Mouse (Mus musculus) thymus, postnatal 36 days (tissue): ENCODE results near the gene Dpy19l3.

Source experiments
- DNase-seq, 2 experiments: peaks; one replicate each; pipeline ENCODE4 v3.0.0; 2022; ENCODE audit warnings: mixed read lengths in 2 of 2

Gene Dpy19l3

DNA sequence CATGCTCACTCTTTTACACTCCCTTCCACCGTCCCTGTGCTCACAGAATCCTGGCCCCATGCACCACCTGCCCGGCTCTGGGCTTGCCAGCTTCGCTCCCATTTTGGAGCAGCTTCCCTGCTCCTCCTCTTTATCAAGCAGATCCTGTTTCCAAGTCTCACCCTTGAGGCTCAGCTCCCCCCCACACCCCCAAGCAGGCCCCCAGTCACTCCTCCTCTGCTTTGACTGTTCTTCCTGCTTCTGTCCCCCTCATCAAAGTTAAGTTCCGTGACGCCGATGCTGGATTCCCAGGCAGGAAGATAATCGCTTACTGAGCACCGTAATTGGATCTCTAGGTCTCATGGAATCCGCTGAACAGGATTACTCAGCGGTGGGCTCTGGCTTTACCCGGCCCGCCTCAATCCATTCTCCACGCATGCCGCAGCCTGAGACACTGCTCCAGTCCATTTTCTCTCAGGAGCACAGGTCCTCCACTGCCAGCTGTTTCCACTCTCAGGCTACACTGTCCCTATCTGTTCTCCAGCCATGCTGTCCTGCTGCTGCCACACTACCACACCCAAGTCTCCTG is 6.8 kb downstream of the Dpy19l3 start:
- no peak for DNase-seq

DNA sequence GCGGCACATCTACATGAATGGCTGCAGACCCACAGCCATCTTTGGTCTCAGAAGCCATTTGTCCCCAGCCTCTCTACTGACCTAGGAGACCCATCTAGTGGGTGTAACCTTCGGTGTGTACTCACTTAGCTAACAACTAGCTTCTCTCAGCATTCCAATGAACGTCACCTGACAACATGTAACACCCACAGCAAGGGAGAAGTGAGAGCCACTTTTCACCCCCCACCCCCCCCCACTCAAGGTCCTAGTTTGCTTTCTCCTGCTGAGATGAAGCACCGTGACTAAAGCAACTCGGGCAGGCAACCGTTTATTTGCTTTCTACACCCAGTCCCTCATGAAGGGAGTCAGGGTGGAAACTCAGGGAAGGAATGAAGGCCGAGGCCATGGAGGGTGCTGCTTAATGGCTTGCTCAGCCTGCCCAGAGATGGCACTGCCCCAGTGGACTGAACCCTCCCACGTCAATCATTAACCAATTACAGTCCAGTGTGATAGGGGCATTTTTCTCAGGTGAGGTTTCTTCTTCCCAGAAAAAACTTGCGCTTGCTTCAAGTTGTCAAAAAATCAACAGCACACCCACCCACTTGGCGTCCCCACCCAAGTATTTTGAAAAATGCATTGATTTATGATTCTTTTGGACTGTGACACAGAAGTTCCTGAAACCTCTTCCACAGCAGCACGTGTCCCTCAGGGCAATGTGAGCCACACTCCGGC is 7.4 kb downstream of the Dpy19l3 start:
- DNase-seq, result no peak

DNA sequence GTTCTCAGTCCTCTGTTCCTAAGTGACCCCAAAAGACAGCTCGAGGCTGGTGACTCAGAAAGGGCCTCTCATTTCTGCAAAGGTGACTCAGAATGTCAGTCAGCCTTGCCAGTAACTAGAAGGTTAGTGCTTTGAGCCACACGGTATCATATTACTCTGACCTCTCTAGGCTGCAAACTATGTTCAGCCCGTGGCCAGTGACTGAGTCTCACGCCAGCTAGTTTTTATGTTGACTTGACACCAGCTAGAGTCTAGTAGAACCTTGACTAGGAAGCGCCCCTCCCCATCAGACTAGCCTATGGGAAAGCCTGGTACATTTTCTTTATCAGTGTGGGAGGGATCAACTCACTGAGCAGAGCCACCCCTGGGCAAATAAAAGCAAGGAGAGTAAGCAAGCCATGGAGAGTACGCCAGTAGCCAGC is 9.0 kb downstream of the Dpy19l3 start:
- no peak for DNase-seq

DNA sequence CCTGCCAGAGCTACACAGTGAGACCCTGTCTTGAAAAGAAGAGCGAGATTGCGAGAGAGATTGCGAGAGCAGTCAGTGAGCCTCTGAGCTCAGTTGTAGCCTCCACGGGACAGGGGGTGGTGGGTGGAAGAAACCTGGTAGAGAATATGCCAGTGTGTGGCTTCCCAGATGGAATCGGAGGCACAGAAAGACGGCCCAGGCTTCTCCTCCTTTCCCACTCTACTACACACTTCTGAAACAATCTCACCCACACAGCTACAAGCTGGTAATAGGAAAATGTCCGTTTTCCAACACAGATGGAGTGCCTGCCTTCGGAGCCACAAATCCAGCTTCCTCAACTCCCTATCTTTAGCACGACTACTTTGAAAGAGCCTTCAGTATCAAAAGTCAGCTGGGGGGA is 9.5 kb downstream of the Dpy19l3 start:
- DNase-seq, result no peak

DNA sequence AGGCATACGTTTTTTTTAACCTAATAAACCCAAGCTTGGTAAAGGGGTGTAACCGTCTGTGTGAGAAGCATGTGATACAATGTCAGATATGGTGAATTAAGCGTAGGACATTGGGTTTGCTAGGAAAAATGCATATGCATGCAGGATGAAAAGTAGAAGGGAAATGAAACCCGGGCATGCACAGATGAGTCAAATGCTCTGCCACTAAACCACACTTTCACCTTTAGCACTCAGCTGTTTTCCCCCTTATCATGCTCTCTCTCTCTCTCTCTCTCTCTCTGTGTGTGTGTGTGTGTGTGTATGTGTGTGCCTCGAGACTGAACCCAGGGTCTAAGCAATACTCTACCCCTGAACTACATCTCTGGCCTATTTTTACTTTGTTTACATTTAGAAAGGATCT is 11.9 kb downstream of the Dpy19l3 start:
- DNase-seq, result no peak

DNA sequence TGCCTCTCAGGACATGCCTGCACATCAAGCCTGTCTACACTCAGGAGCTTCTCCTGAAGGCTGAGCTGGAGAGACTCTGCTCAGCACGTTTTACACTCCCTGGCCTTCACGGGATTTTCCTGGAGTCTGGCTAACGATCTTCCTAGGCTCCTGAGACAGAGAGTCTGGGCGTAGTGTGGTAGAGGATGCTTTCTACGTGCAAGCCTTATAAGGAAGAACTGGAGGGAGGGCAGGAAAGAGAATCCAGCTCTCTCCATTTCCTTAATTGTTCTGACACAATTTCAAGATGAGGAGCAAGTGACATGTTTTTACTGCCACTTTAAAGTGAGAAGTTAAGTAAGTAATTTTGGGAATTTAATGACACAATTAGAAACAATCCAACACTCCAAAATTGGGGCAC is 12.4 kb downstream of the Dpy19l3 start:
- no peak for DNase-seq

DNA sequence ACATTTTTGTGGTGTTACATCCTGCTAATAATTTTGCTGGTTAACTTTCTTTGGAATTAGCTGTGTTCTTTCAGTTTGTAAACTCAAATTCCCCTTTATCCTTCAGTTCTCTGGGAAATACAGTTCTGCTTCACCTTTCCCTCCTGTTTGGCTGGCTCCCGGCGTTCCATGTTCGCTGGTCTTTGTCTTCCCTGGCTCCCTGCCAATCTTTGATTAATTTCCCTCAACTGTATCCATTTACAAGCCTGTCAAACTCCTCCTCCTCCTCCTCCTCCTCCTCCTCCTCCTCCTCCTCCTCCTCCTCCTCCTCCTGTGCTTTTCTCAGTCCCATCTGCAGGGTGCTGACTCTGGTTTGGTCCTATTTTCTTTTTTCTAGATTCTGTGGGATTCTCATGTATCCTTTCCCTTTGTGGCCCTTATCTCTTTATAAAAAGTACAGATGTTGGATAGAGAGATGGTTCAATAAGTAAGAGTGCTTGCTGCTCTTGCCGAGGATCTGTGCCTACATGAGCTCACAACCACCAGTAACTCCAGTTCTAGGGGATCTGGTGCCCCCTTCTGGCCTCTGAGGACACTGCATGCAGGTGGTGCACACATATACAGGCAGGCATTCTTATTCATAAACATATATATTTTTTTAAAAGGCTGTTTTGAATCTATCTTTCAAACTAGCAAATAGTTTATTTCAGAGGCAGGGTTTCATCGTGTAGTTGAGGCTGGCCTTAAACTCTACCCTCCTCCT is 13.6 kb downstream of the Dpy19l3 start:
- DNase-seq, result peak; percentile 67 to 79

DNA sequence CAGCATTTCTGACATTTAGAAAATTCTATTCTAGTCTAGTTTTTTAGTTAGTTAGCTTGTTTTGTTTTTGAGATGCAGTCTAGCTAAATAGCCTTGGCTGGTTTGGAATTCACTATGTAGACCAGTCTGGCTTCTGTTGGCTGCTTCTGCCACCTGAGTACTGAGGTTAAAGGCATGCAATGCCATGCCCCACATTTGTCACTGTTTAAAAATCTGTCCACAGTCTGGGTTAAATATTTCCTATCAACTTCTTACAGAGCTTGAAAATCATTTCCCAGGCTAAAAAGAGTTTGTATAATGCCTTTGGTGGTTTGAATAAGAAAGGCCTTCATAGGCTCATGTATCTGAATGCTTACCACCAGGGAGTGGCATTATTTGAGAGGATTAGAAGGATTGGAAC is 15.4 kb downstream of the Dpy19l3 start:
- no peak for DNase-seq

DNA sequence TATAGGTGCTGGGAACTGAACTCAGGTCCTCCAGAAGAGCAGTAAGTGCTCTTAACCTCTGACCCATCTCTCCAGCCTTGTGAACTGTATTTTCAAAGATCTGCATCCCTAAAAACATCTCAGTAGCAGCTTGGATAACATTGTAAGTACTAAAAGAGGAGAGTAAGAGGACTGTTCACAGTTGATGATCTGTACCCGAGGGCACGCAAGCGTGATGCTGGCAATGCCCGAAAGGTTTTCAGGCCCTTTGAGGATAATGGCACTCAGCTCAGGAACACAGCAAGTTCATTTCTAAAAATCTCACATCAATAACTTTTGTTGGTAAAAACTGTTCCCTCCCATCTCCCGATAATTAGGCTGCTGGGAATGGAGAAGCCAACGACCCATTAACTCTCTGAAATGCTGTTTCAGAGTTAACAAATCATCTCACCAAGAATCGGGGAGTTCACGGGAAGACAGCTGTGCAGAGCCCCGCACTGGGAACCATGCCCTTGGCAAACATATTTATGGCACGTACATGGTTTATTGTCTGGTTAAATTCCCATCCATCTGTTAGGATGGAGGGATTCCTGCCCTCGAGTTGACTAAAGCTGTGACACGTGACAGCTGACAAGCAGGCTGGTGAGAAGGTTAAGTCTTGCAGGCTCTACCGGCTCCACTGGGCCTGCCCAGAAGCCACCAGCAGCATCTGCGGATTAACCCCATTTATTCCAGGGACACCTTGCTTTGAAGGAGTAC is 20.8 kb downstream of the Dpy19l3 start:
- DNase-seq, result no peak

DNA sequence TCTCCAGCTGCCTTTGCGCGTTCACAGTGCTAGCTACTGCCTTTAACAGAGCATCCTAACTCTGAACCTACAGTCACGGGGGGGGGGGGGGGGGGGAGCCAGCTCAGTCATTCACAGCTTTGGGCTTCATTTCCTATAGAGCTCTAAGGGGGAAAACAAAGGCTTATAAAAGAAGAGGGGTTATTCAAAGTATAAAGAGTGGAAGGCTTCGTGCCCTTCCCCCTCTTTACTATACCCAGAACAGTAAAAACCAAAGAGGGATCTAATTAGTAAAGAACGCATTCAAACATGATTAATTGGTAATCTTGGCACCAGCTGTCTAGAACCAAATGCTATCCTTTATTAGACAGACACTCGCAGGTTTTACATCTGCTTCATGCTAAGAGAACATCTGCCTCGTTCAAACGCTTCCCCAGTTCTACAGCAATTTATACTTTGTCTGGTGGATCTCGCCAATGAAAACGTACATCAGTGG is 21.6 kb downstream of the Dpy19l3 start:
- DNase-seq, result no peak

DNA sequence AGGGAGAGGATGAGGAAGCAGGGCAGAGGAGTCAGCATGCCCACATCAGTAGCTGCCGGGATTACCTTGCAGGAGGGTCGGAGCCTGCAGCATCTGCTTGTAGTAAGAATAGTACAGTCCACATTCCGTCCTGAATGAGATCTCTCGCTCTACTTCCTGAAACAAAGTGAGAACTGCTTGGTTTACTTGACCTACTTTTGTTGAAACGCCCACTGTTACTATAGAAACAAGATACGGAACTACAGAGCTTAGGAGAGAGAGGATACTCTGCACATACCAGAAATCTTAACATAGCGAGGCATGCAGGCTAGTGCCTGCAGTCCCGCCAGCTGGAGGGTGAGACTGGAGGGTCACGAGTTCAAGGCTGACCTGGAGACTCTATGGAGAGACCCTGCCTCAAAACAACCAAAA is 24.6 kb downstream of the Dpy19l3 start:
- peak; percentile 37 to 54 for DNase-seq

DNA sequence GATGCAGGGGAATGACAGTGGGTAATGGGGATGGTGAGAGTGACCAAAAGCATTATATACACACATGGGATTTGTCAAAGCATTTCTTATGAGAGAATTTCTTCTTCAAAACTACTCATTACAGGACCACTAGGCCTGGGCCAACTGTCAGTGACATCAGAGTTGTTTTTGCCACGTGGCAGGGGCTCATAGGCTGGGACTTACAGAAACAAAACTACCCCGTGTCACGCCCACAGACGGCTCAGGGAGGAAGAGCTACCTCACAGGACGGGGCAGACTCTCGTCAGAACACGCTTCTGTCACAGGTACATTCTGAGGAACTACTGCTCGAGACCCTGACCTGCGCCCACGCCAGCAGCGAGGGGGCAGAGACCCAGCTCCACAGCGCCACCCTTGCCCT is 25.9 kb downstream of the Dpy19l3 start:
- DNase-seq, result no peak

DNA sequence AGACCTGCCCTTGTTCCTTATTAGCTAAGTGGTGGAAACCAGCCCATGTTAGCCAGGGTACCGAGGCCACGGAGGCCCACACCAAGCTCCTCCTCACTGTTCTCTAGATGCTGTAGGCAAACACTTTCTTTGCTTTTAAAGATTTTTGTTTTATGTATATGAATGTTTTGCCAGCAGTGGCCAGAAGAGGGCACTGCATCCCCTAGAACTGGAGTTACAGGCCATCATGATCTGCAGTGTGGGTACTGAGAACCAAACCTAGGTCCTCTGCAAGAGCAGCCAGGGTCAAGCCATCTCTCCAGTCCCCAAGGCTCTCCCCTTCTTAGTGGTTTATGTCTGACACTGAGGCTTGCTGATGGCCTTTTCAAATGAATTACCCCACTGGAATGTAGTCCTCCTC is 31.2 kb downstream of the Dpy19l3 start:
- no peak for DNase-seq

DNA sequence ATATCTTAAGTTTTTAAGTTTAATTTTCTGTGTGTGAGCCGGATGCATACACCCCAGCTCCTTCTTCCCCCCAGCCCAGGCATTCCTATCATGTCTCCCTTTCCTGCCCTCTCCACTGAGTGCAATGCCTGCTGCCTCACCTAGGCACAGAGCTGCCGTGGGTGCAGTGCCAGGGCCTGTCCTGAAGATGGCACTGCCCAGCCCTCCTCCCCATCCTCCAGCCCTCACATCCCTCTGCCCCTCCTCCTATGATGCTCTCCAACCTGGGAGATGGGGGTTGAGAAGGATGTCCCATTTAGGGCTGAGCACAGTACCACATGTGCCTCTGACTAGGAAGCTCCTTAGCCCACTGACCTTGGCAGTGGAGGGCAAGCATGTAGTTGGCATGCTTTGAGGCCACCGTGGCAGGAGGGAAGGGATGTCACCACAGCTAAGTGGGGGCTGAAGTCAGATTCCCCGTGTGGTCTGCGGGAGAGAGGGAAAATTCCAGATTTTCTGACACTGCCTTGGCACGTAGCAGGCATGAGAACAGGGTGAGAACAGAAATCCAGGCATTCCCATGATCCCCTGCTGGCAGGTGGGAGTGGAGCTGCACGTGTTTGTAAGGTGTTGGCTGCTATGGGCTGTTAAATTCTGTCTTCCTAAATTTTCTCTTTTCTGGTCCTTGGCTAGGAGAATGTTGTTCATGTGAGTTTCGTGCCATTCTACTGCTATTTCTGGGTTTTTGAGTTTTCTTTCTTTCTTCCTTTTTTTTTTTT is 35.7 kb downstream of the Dpy19l3 start:
- no peak for DNase-seq

DNA sequence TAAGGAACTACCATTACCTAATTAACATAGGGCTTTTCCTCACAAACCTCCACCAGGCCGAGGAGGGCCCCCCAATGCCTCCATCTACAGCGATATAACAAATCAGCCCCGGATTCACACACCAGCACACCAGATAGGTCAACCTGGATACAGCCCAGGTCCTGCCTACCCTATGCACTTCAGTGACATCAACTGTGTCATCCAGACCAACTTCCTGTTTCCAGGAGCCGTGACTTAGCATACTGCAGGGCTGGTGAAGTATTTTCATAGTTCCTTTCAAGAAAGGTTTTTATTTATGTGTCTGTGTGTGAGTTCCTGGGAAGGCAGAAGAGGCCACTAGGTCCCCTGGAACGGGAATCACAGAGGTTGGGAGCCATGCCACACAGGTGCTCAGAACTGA is 43.9 kb downstream of the Dpy19l3 start:
- no peak for DNase-seq

DNA sequence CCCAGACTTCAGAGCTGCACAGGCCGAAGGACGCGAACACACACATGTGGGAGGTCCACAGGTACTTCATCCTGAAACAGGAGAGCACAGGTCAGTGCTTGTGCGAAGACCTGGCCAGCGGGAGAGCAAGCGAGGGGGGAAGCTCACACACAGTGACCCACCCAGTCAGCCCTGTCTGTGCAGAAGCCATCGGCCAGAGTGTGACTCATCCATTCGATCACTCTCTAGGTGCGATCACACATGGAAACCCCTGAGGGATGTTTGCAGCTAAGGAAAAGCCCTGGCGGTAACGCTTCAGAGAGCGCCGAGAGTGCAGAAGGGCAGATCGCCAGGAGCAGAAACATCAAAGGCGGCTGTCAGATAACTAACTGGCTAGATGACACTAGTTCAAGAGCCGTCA is 46.2 kb downstream of the Dpy19l3 start:
- no peak for DNase-seq

DNA sequence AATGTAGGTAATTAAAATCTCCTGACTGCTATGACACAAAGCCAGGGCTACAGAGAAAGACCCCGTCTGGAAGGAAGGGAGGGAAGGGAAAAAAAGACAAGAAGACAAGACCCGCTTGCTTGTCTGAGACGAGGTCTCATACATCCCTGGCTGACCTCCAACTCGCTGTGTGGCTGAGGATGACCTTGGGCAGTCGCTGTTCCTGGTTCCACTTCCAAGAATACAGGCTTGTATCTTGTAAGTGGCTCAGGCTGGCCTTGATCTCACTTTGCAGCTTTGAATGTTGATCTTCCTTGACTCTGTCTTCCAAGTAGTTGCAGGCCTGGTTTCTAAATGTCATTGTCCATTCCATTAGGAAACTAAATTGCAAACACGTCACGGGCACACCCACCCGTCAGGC is 55.2 kb downstream of the Dpy19l3 start:
- no peak for DNase-seq

DNA sequence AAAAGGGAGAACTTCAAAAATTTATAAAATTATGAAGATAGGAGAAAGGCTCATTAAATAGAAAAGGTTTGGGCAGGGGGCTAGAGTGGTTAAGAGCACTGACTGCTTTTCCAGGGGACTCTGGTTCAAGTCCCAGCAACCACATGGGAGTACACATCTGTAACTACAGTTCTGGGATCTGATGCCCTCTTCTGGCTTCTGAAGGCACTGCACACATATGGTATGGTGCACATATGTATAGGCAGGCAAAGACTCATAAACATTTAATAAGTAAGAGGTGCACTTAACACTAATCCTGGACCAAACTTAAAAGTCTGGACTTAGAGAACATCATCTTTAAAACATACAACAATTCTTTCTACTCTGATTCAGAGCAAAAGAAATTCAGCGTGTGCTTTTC is 56.2 kb downstream of the Dpy19l3 start:
- DNase-seq, result no peak

DNA sequence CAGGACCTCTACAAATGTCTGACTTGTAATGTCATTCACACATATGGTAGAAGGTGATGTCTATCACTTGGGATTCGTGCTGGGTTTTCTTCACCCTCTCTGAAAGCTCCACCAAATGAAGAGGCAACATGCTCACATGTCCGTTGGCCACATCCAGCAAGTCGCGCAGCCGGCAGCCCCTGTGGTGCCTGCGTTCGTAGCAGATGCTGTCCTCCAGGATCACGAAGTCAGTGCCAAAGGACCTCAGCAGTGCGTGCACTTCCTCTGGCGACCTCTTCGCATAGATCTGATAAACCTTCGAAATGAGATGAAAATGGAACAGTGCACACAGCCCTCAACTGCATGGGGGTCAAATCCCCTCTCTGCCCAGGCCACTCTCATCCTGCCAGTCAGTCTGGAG is 61.6 kb downstream of the Dpy19l3 start:
- no peak for DNase-seq

DNA sequence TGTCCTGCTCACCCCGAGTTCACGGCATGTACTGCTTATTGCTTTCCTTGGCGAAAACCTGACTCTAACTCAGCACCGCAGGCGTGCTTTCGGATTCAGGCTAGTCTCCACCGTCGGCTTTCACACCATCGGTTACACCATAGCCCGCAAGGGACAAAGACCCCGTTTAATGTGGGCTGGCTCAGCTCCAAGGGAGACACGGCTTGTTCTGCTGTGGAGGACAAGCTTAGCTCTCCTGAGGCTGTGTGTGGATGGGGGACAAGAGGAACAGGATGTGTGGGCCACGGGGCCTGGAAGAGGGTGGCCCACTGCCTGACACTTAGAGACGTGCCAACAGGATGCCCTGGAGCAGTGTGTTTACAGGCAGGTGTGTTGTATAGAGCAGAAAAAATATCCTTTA is 62.1 kb downstream of the Dpy19l3 start:
- no peak for DNase-seq

DNA sequence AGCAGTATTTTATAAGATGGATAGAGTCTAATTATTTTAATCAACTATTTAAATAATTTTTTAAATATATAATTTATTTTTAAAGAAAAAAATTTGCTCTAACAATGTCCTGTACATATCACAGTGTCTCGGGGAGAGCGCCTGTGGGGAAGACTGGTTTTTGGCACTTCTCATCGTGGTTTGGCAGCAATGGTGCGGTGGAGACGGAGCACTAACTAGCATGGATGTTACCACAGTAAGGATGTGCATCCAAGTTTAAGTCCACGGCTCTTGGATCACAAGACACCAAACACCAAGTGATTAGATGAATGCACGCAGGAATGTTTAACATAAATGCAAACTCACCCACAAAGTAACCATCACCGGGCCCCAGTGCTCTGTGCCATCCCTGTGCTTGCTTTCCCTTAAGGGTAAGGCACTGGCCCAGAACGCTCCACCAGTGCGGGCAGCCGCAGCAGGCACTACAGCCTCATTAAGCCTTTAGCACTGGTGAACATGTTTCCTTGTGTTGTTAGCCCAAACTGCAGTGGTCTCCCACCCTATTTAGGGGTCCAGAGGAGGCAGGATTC is 65.4 kb downstream of the Dpy19l3 start:
- DNase-seq, result no peak

DNA sequence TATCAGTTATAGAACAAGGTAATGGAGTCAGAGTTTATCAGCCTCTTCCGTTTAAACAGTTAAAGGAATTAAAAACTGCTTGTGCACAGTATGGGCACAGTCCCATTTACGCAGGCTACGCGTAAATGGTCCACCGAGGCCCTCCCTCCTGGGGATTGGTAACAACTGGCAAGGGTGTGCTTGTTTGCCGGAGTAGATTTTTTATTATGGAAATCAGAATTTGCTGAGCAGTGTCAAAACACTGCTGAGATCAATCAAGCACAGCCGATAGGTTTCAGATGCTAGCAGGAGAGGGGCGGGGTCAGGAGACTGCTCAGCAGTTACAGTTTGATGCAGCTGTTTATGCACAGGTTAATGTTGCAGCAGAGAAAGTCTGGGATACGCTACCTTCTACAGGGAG is 66.0 kb downstream of the Dpy19l3 start:
- no peak for DNase-seq
